Mouse (Mus musculus) ES-E14 (cell line): ENCODE results near the gene Hspa1a. TPM values are rescaled to one million over a fixed set of nuclear protein-coding genes. Genes with fewer than 3 reads are reported as not detected.

Experiments
- DNase-seq: peaks from one replicate; pipeline ENCODE4 v3.0.0-alpha.2; 2013; ENCODE audit warnings: low read depth, low spot score
- H3K27ac ChIP-seq: 2 replicates; pipeline ENCODE4 v1.5.1; 2012; ENCODE audit warnings: low read depth, mild to moderate bottlenecking, low read length, moderate library complexity, mixed read lengths; ENCODE audit not compliant: poor library complexity, insufficient read depth, severe bottlenecking
- H3K36me3 ChIP-seq: 2 replicates; pipeline ENCODE4 v1.6.1; 2012; ENCODE audit warnings: mild to moderate bottlenecking, low read length, moderate library complexity, mixed read lengths; ENCODE audit not compliant: control insufficient read depth, poor library complexity, insufficient read depth, severe bottlenecking
- H3K4me1 ChIP-seq, 2 experiments: fragments of 150-350 bp in 1 of 2; sonication (generic) in 1 of 2; 2 replicates each; pipeline ENCODE4 v1.6.1; 2012; ENCODE audit warnings: low read length in 2 of 2, mild to moderate bottlenecking in 1 of 2, mixed read lengths in 1 of 2; ENCODE audit not compliant: control insufficient read depth in 2 of 2, insufficient read depth in 2 of 2, poor library complexity in 1 of 2
- H3K4me3 ChIP-seq, 2 experiments: fragments of 150-350 bp in 1 of 2; sonication (generic) in 1 of 2; 2 replicates each; pipeline ENCODE4 v1.5.1; 2012; ENCODE audit warnings: low read length in 2 of 2, low read depth in 1 of 2, mild to moderate bottlenecking in 1 of 2, mixed read lengths in 1 of 2; ENCODE audit not compliant: insufficient read depth in 1 of 2, poor library complexity in 1 of 2, severe bottlenecking in 1 of 2
- H3K9ac ChIP-seq: 2 replicates; pipeline ENCODE4 v1.6.1; 2012; ENCODE audit warnings: low read depth, mild to moderate bottlenecking, low read length, mixed read lengths; ENCODE audit not compliant: poor library complexity, insufficient read depth, severe bottlenecking
- H3K9me3 ChIP-seq: fragments of 150-350 bp; sonication (generic); 2 replicates; pipeline ENCODE4 v1.6.1; 2012; ENCODE audit warnings: low read depth, mild to moderate bottlenecking, low read length; ENCODE audit not compliant: control insufficient read depth, insufficient read depth
- CHD2 ChIP-seq: IDR thresholded peaks from 2 replicates; pipeline ENCODE4 v1.6.1; 2014; ENCODE audit warnings: mild to moderate bottlenecking, low read depth, low read length, inconsistent platforms
- HCFC1 ChIP-seq: IDR thresholded peaks from 2 replicates; pipeline ENCODE4 v1.6.1; 2012; ENCODE audit warnings: low read length, inconsistent platforms, borderline replicate concordance; ENCODE audit not compliant: insufficient read depth
- MAFK ChIP-seq: IDR thresholded peaks from 2 replicates; pipeline ENCODE4 v1.6.1; 2014; ENCODE audit warnings: mild to moderate bottlenecking, low read depth, low read length, inconsistent platforms; ENCODE audit not compliant: insufficient read depth
- ZC3H11A ChIP-seq: IDR thresholded peaks from 2 replicates; pipeline ENCODE4 v1.6.1; 2012; ENCODE audit warnings: low read depth, mild to moderate bottlenecking, inconsistent platforms, low read length, borderline replicate concordance
- ZNF384 ChIP-seq: IDR thresholded peaks from 2 replicates; pipeline ENCODE4 v1.6.1; 2012; ENCODE audit warnings: low read depth, low read length, inconsistent platforms
- in situ Hi-C, 2 experiments: fragments of 600-800 bp; cut with MboI; formaldehyde crosslinking; loops; one replicate each; pipeline ENCODE4 v1.15.1; 2025; ENCODE audit warnings: low sequenced_read_pairs in 2 of 2, inconsistent platforms in 1 of 2; ENCODE audit not compliant: unreplicated experiment in 2 of 2
- total RNA-seq: library from RNA; depleted of rRNA; stranded (reverse); fragments of 300-350 nt; gene quantifications from 2 replicates; pipeline ENCODE4 v1.2.3, GENCODE M21; 2012; rRNA removed

Hspa1a gene
- total RNA-seq, 1 experiment = 5.9 TPM

- H3K4me1 ChIP-seq = peaks cover 0 to 12% of the 10 kb centered on the region in 2 experiments; a peak in 2 of 4 replicates
- peak overlapping the region in 1 of 2 experiments; percentile 59; a peak in 1 of 4 replicates for H3K4me3 ChIP-seq
These were observed 44.5 kb downstream of the Hspa1a start for GRCm38 (mm10) chr17:34927306-34928019.

GRCm38 (mm10) chr17:34924258-34924657, 47.7 kb downstream of the Hspa1a start:
- no peak overlapping the region for H3K27ac ChIP-seq
- H3K36me3 ChIP-seq = no peaks in the 10 kb centered on the region
- H3K9ac ChIP-seq = no peak overlapping the region
- TF ChIP-seq ZNF384 = 0 out of 2 replicates have a peak, but pooled peaks have one; percentile 40
- no peak for TF ChIP-seq MAFK
- DNase-seq = no peak
- peaks cover 0 to 10% of the 10 kb centered on the region in 2 experiments; a peak in 2 of 4 replicates for H3K4me1 ChIP-seq
- in situ Hi-C loops = no loop called here
- H3K4me3 ChIP-seq = no peak overlapping the region
- no peaks in the 10 kb centered on the region for H3K9me3 ChIP-seq

More at GRCm38 (mm10) chr17:34927306-34928019, 44.5 kb downstream of the Hspa1a start:
- H3K27ac ChIP-seq = no peak overlapping the region
- in situ Hi-C loops = no loop called here
- H3K9ac ChIP-seq = 0 out of 2 replicates have a peak overlapping the region, but pooled peaks have one; percentile 52
- H3K9me3 ChIP-seq = no peaks in the 10 kb centered on the region
- no peak for DNase-seq
- TF ChIP-seq ZC3H11A = no peak
- TF ChIP-seq CHD2 = no peak
- TF ChIP-seq MAFK = no peak
- no peak for TF ChIP-seq HCFC1
- no peak for TF ChIP-seq ZNF384
- H3K36me3 ChIP-seq = no peaks in the 10 kb centered on the region

- no peak overlapping the region for H3K4me3 ChIP-seq
- no peak overlapping the region for H3K9ac ChIP-seq
- no peaks in the 10 kb centered on the region for H3K36me3 ChIP-seq
- DNase-seq = no peak
- no peak overlapping the region for H3K27ac ChIP-seq
- in situ Hi-C loops = no loop called here
- H3K9me3 ChIP-seq = no peaks in the 10 kb centered on the region
- no peak for TF ChIP-seq ZC3H11A
- TF ChIP-seq CHD2 = no peak
- TF ChIP-seq MAFK = no peak
- TF ChIP-seq ZNF384 = no peak
- TF ChIP-seq HCFC1 = no peak
- H3K4me1 ChIP-seq = peaks cover 2% of the 10 kb centered on the region in 2 experiments; a peak in 1 of 4 replicates
These were observed 49.0 kb downstream of the Hspa1a start for GRCm38 (mm10) chr17:34922939-34923338.

Other genes starting within 250 kb of the Hspa1a start
- gene C4b, start 228.3 kb downstream of the Hspa1a start, total RNA-seq = 0.45 and 1.5 TPM in 2 replicates
- gene Cyp21a1, start 167.6 kb downstream of the Hspa1a start, total RNA-seq = 0.27 and 0.32 TPM in 2 replicates
- 29.1 and 32.6 TPM in 2 replicates for gene Stk19, start 135.2 kb downstream of the Hspa1a start, total RNA-seq
- gene Dxo, start 135.1 kb downstream of the Hspa1a start, total RNA-seq = 39.0 and 45.2 TPM in 2 replicates
- 40.5 and 66.0 TPM in 2 replicates for gene Skiv2l, start 121.9 kb downstream of the Hspa1a start, total RNA-seq
- 50.2 and 63.4 TPM in 2 replicates for gene Nelfe, start 121.8 kb downstream of the Hspa1a start, total RNA-seq
- gene Cfb, start 109.6 kb downstream of the Hspa1a start, total RNA-seq = 0.16 and 0.18 TPM in 2 replicates
- gene Zbtb12, start 92.7 kb downstream of the Hspa1a start, total RNA-seq = 9.4 and 11.5 TPM in 2 replicates
- gene Gm20547, start 90.1 kb downstream of the Hspa1a start, total RNA-seq = 0.31 TPM in 1 of 2 replicates, not detected in the other
- gene C2, start 73.9 kb downstream of the Hspa1a start, total RNA-seq = 5.0 TPM in 2 replicates
- 124 and 147 TPM in 2 replicates for gene Ehmt2, start 73.7 kb downstream of the Hspa1a start, total RNA-seq
- 5.5 and 8.7 TPM in 2 replicates for gene Slc44a4, start 57.7 kb downstream of the Hspa1a start, total RNA-seq
- gene Neu1, start 40.9 kb downstream of the Hspa1a start, total RNA-seq = 24.0 and 40.6 TPM in 2 replicates
- 11.0 and 14.6 TPM in 2 replicates for gene Hspa1b, start 12.9 kb downstream of the Hspa1a start, total RNA-seq
- 1.9 TPM in 1 of 2 replicates, not detected in the other for gene Gm20481, start 2.2 kb downstream of the Hspa1a start, total RNA-seq
- 0.45 and 0.48 TPM in 2 replicates for gene Hspa1l, start 547 bp upstream of the Hspa1a start, total RNA-seq
- gene Lsm2, start 9.7 kb upstream of the Hspa1a start, total RNA-seq = 52.1 and 64.4 TPM in 2 replicates
- gene Vars, start 28.8 kb upstream of the Hspa1a start, total RNA-seq = 303 and 453 TPM in 2 replicates
- gene Vwa7, start 44.4 kb upstream of the Hspa1a start, total RNA-seq = 0.21 and 0.31 TPM in 2 replicates
- gene Sapcd1, start 55.9 kb upstream of the Hspa1a start, total RNA-seq = 3.1 and 4.7 TPM in 2 replicates
- gene Msh5, start 74.6 kb upstream of the Hspa1a start, total RNA-seq = 2.7 and 3.2 TPM in 2 replicates
- gene Clic1, start 77.8 kb upstream of the Hspa1a start, total RNA-seq = 113 and 133 TPM in 2 replicates
- 45.0 and 57.5 TPM in 2 replicates for gene Ddah2, start 86.9 kb upstream of the Hspa1a start, total RNA-seq
- gene Ly6g6c, start 93.2 kb upstream of the Hspa1a start, total RNA-seq = not detected in 2 replicates
- gene Mpig6b, start 94.0 kb upstream of the Hspa1a start, total RNA-seq = 0.26 TPM in 1 of 2 replicates, not detected in the other
- gene Ly6g6e, start 104.7 kb upstream of the Hspa1a start, total RNA-seq = 13.4 and 36.1 TPM in 2 replicates
- gene Ly6g6d, start 105.9 kb upstream of the Hspa1a start, total RNA-seq = 1.6 and 4.9 TPM in 2 replicates
- not detected in 2 replicates for gene Ly6g6f, start 113.5 kb upstream of the Hspa1a start, total RNA-seq
- 30.7 and 40.4 TPM in 2 replicates for gene Abhd16a, start 117.1 kb upstream of the Hspa1a start, total RNA-seq
- gene Ly6g5c, start 136.1 kb upstream of the Hspa1a start, total RNA-seq = 0.49 TPM in 1 of 2 replicates, not detected in the other
- 1.4 and 1.5 TPM in 2 replicates for gene Ly6g5b, start 143.3 kb upstream of the Hspa1a start, total RNA-seq
- gene Gpank1, start 149.3 kb upstream of the Hspa1a start, total RNA-seq = 21.9 and 31.1 TPM in 2 replicates
- gene Csnk2b, start 149.9 kb upstream of the Hspa1a start, total RNA-seq = 78.0 and 98.6 TPM in 2 replicates
- 11.2 and 11.7 TPM in 2 replicates for gene D17H6S53E, start 154.2 kb upstream of the Hspa1a start, total RNA-seq
- gene Apom, start 159.9 kb upstream of the Hspa1a start, total RNA-seq = 7.5 and 10.0 TPM in 2 replicates
- 208 and 245 TPM in 2 replicates for gene Bag6, start 163.0 kb upstream of the Hspa1a start, total RNA-seq
- gene Prrc2a, start 192.7 kb upstream of the Hspa1a start, total RNA-seq = 147 and 161 TPM in 2 replicates
- not detected in 2 replicates for gene Aif1, start 203.9 kb upstream of the Hspa1a start, total RNA-seq
- 2.6 and 2.7 TPM in 2 replicates for gene Lst1, start 216.3 kb upstream of the Hspa1a start, total RNA-seq
- gene Ltb, start 222.3 kb upstream of the Hspa1a start, total RNA-seq = 10.1 and 19.6 TPM in 2 replicates
- 0.22 TPM in 1 of 2 replicates, not detected in the other for gene Tnf, start 229.9 kb upstream of the Hspa1a start, total RNA-seq
- gene Lta, start 233.2 kb upstream of the Hspa1a start, total RNA-seq = 0.13 TPM in 1 of 2 replicates, not detected in the other
- gene Gm16181, start 248.7 kb upstream of the Hspa1a start, total RNA-seq = not detected in 2 replicates